In genomic region chr4:105384826-105385225, GRCm38 (mm10) we compare ENCODE assay signal across 20 mouse cellular contexts.
DNase-seq lines count a peak whose midpoint lies in the region; ATAC-seq lines count a peak whose summit lies in the region.
"Had no signal": no experiment of that assay in that cellular context is flagged by ENCODE, and none has a peak within 500 bp of the region (broad histone marks: within the 10 kb centered on the region; RNA-seq: fewer than 3 reads in every experiment).

No protein-coding gene starts in this region.

- no peak overlapping the region for H3K9ac ChIP-seq in hindbrain, embryonic 12.5 days
- H3K9ac ChIP-seq in embryonic facial prominence, embryonic 11.5 days (replicated peaks; ENCODE audit: low read length) = no peak overlapping the region
- no peak overlapping the region for H3K9ac ChIP-seq in neural tube, embryonic 11.5 days (ENCODE audit: low read length)
- no peak overlapping the region for H3K9ac ChIP-seq in kidney, embryonic 16.5 days (replicated peaks; ENCODE audit: low read length)
- H3K9ac ChIP-seq: embryonic facial prominence, embryonic 15.5 days; heart, embryonic 12.5 days had no signal

- H3K27me3 ChIP-seq in hindbrain, embryonic 10.5 days (ENCODE audit: insufficient read depth, poor library complexity, severe bottlenecking) = no peaks in the 10 kb centered on the region
- no peaks in the 10 kb centered on the region for H3K27me3 ChIP-seq in hindbrain, embryonic 12.5 days
- no peaks in the 10 kb centered on the region for H3K27me3 ChIP-seq in embryonic facial prominence, embryonic 11.5 days (ENCODE audit: control insufficient read depth, insufficient read depth, low read length)
- H3K27me3 ChIP-seq in neural tube, embryonic 11.5 days (ENCODE audit: control insufficient read depth, insufficient read depth, low read length) = no peaks in the 10 kb centered on the region
- no peaks in the 10 kb centered on the region for H3K27me3 ChIP-seq in kidney, embryonic 16.5 days (ENCODE audit: insufficient read depth, low read length)
- H3K27me3 ChIP-seq: embryonic facial prominence, embryonic 15.5 days; heart, embryonic 12.5 days had no signal

- no peaks in the 10 kb centered on the region for H3K36me3 ChIP-seq in hindbrain, embryonic 10.5 days
- H3K36me3 ChIP-seq in hindbrain, embryonic 12.5 days = no peaks in the 10 kb centered on the region
- no peaks in the 10 kb centered on the region for H3K36me3 ChIP-seq in embryonic facial prominence, embryonic 11.5 days (replicated peaks; ENCODE audit: control insufficient read depth, insufficient read depth, low read depth, low read length)
- no peaks in the 10 kb centered on the region for H3K36me3 ChIP-seq in neural tube, embryonic 11.5 days (ENCODE audit: control insufficient read depth, insufficient read depth, low read length)
- no peaks in the 10 kb centered on the region for H3K36me3 ChIP-seq in kidney, embryonic 16.5 days (ENCODE audit: insufficient read depth, low read length)
- H3K36me3 ChIP-seq: embryonic facial prominence, embryonic 15.5 days; forebrain, embryonic 10.5 days; heart, embryonic 12.5 days had no signal

- no peaks in the 10 kb centered on the region for H3K9me3 ChIP-seq in hindbrain, embryonic 10.5 days
- H3K9me3 ChIP-seq in hindbrain, embryonic 12.5 days (replicated peaks) = no peaks in the 10 kb centered on the region
- H3K9me3 ChIP-seq in embryonic facial prominence, embryonic 11.5 days (replicated peaks; ENCODE audit: control insufficient read depth, low read length) = no peaks in the 10 kb centered on the region
- no peaks in the 10 kb centered on the region for H3K9me3 ChIP-seq in neural tube, embryonic 11.5 days (ENCODE audit: control insufficient read depth, low read length)
- H3K9me3 ChIP-seq in kidney, embryonic 16.5 days (ENCODE audit: low read length) = 0 out of 2 replicates have a peak, but pooled peaks cover 5% of the 10 kb centered on the region
- H3K9me3 ChIP-seq: embryonic facial prominence, embryonic 15.5 days; forebrain, embryonic 10.5 days had no signal

- no peak overlapping the region for H3K4me2 ChIP-seq in hindbrain, embryonic 12.5 days (replicated peaks)
- no peak overlapping the region for H3K4me2 ChIP-seq in embryonic facial prominence, embryonic 11.5 days (ENCODE audit: low read depth, low read length)
- no peak overlapping the region for H3K4me2 ChIP-seq in neural tube, embryonic 11.5 days (ENCODE audit: low read depth)
- no peak overlapping the region for H3K4me2 ChIP-seq in kidney, embryonic 16.5 days (replicated peaks; ENCODE audit: low read depth, low read length)
- H3K4me2 ChIP-seq: embryonic facial prominence, embryonic 15.5 days; heart, embryonic 12.5 days had no signal

- DNase-seq in hindbrain, embryonic 10.5 days (ENCODE audit: low spot score) = peak; percentile 30
- peak; percentile 83 for DNase-seq in embryo, embryonic 10.5 days (ENCODE audit: low spot score)
- peak; percentile 52 for DNase-seq in embryonic facial prominence, embryonic 11.5 days (ENCODE audit: low spot score)
- peak; percentile 24 for DNase-seq in neural tube, embryonic 11.5 days (ENCODE audit: low spot score)
- no peak for DNase-seq in urinary bladder, postnatal 36 days (ENCODE audit: low spot score in 2 of 2)
- no peak for DNase-seq in layer of hippocampus, postnatal 36 days
- DNase-seq: adrenal gland, postnatal 14 days; cerebellum, adult 11-12 months; cerebellum, adult 9-10 months; cerebellum, postnatal 36 days; gastrocnemius, postnatal 36 days had no signal

- H3K4me3 ChIP-seq in hindbrain, embryonic 10.5 days = no peak overlapping the region
- H3K4me3 ChIP-seq in hindbrain, embryonic 12.5 days = no peak overlapping the region
- H3K4me3 ChIP-seq in embryonic facial prominence, embryonic 11.5 days (ENCODE audit: low read depth, low read length) = no peak overlapping the region
- no peak overlapping the region for H3K4me3 ChIP-seq in neural tube, embryonic 11.5 days (ENCODE audit: low read depth, low read length)
- no peak overlapping the region for H3K4me3 ChIP-seq in kidney, embryonic 16.5 days (ENCODE audit: low read length)
- H3K4me3 ChIP-seq: embryonic facial prominence, embryonic 15.5 days; erythroblast, embryonic 14.5 days; forebrain, embryonic 10.5 days; heart, embryonic 12.5 days had no signal

- WGBS in hindbrain, embryonic 10.5 days = 58% methylated on average over 3 of the region's 3 CpGs
- WGBS in hindbrain, embryonic 12.5 days = 64% methylated on average over 3 of the region's 3 CpGs
- 39% methylated on average over 3 of the region's 3 CpGs for WGBS in embryonic facial prominence, embryonic 11.5 days
- WGBS in neural tube, embryonic 11.5 days = 55% methylated on average over 3 of the region's 3 CpGs
- WGBS in kidney, embryonic 16.5 days = 51% methylated on average over 3 of the region's 3 CpGs

- no peak overlapping the region for H3K27ac ChIP-seq in hindbrain, embryonic 10.5 days
- H3K27ac ChIP-seq in hindbrain, embryonic 12.5 days = no peak overlapping the region
- no peak overlapping the region for H3K27ac ChIP-seq in embryonic facial prominence, embryonic 11.5 days (replicated peaks; ENCODE audit: low read depth, low read length)
- no peak overlapping the region for H3K27ac ChIP-seq in neural tube, embryonic 11.5 days (ENCODE audit: low read depth, low read length)
- no peak overlapping the region for H3K27ac ChIP-seq in kidney, embryonic 16.5 days (ENCODE audit: low read length)
- H3K27ac ChIP-seq: embryonic facial prominence, embryonic 15.5 days; forebrain, embryonic 10.5 days had no signal

- no peak for ATAC-seq in hindbrain, embryonic 12.5 days (ENCODE audit: low FRiP score)
- ATAC-seq in embryonic facial prominence, embryonic 11.5 days (replicated peaks; ENCODE audit: insufficient number of reproducible peaks, low FRiP score, low TSS enrichment, low read depth) = no peak
- ATAC-seq in neural tube, embryonic 11.5 days (ENCODE audit: insufficient read depth, low FRiP score, low TSS enrichment) = no peak
- no peak for ATAC-seq in kidney, embryonic 16.5 days (ENCODE audit: low FRiP score, low TSS enrichment)
- ATAC-seq: forebrain, embryonic 14.5 days; hindbrain, embryonic 16.5 days; inflammation-experienced regulatory T-cells, adult 6 months had no signal

- H3K4me1 ChIP-seq in hindbrain, embryonic 10.5 days (replicated peaks) = 0 out of 2 replicates have a peak, but pooled peaks cover 2% of the 10 kb centered on the region
- no peaks in the 10 kb centered on the region for H3K4me1 ChIP-seq in hindbrain, embryonic 12.5 days
- no peaks in the 10 kb centered on the region for H3K4me1 ChIP-seq in embryonic facial prominence, embryonic 11.5 days (ENCODE audit: control insufficient read depth, insufficient read depth, low read length)
- H3K4me1 ChIP-seq in neural tube, embryonic 11.5 days (ENCODE audit: control insufficient read depth, insufficient read depth, low read length) = no peaks in the 10 kb centered on the region
- H3K4me1 ChIP-seq in kidney, embryonic 16.5 days (ENCODE audit: insufficient read depth, low read length) = peaks cover under 1% of the 10 kb centered on the region; the same call in 1 of the 2 replicates
- H3K4me1 ChIP-seq: forebrain, embryonic 10.5 days had no signal

Comparison
In these comparisons a context has a peak if more than half of its experiments do, and no peak if none do; other contexts are left out.
1. DNase-seq: peak in hindbrain, embryonic 10.5 days (single experiment), embryo, embryonic 10.5 days (single experiment), embryonic facial prominence, embryonic 11.5 days (single experiment) and neural tube, embryonic 11.5 days (single experiment); none in urinary bladder, postnatal 36 days (0 of 2) and layer of hippocampus, postnatal 36 days (0 of 2).